Mouse (Mus musculus): ENCODE data around the gene Akap2.
"Not testable (repeated sequence)": the region's sequence is repeated elsewhere in the genome, so short reads cannot be mapped to it uniquely, and the experiment has no call there.

Akap2 gene

DNA sequence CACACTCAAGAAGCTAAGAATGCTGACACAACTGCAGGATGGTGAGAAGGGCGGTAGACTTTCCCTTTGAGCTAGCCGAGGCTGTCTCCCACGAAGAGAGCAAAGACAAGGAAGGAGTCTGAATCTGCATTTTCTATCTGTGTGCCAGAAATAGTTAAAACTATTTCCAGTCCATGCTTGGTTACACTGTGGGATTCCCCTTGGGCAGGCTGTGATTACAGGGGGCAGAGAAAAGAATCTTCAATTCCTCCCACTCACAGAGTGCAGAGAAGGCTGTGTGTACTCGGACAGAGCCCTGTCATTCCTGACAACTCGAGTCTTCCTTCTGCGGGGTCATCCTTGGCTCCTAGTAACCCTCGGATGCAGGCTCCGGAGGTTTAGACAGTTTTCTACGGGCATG is 149.5 kb downstream of the Akap2 start:
- no peak for DNase-seq (ENCODE audit: low spot score)

DNA sequence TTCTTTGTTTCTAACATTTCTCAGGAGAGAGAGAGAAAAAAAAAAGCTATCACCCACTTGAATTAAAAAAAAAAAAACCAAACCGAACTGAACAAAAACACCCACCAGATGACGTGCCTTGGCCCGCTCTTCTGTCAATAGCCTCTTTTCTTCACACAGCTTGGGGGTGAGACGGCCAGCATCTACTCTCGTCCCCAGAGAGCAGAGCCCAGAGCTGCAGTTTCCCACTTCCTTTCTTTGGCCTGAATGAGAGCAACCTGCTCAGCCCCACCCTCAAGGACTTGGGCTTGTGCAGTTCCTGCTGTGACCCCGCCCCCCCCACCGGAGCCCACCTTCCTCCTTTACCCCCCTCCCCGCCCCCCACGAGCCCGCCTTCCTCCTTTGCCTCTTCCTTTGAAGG is 150.0 kb downstream of the Akap2 start:
- no peak for DNase-seq (ENCODE audit: low spot score)

DNA sequence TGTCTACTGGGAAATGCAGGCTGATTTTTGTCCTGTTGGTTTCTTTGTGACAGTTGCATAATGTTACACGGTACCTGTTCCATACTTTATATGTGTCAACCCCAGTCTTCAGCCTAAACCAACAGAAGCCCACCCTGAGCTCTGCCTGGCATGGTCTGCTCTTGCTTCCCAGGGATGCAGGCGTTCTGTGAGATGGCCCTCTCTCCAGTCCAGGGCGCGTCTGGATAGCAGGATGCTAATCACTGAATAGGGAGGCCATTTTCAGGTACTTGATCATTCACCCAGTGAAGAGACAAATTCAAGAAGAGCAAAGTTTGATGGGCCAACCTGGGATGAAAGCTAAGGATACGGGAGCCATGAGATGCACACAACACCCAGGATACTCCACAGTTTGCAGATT is 161.7 kb downstream of the Akap2 start:
- no peak for DNase-seq (ENCODE audit: low spot score)

DNA sequence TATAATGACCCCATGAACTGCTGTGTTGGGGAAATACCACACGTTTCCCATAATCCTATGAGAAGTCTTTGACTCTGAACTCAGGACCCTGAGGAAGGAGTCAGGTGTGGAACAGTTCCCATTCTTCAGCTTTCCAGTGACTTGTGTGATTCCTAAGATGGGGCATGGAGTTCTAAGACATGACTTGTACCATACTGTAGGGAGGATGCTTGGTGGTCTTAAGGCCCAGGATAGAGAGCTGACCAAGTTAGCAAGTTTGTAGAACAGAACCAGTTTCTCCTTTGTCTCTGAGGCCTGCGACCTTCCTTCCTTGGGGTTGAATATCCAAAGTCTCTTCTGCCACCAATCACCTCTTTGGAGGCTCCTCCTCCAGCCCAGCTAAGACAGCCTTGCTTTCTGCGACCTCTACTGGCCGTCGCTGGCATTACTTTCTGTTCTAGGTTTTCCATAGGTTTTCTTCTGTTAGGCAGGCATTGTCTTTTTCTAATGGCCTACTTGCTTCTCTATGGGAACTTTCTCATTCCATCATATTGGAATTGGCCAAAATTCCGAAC is 162.4 kb downstream of the Akap2 start:
- DNase-seq (ENCODE audit: low spot score) = peak; percentile 86

DNA sequence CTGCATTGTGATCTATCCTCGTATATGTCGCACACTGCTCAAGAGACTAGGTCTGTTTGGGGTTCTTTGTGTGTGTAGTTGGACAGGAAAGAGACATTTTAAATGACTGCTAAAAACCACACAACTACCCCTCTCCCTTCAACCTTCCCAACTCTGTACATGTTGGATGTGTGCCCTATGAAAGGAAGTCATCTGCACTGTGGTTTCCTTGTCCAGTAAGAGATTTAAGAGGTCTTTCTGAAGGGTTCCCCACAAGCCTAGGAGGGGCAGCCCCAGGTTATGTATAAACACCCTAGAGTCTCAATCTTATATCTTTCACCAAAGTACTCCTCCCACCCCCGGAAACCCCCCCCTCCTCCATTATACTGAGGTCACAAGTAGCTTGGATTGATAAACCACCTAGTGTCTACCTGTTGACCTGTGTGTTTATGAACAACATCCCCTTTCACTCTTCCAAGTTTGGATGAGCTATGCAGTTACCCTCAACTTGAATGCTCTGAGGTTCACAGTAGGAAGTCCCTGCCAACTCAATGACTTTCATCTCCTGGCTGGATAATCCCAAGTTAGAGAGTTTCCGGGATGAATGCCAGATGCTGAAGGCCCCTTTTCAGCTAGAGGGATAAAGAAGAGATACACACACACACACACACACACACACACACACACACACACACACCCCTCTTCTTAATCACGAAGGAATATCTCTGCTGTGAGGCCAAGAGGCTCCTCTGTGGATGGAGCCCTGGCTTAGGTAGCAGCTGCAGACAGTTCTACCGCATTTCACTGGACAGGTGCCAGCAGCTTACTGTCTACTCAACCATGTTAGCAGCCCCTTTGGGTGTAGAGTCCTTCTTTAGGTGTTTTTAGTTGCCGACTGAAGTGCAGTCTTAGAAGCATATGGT is 166.3 kb downstream of the Akap2 start:
- DNase-seq (ENCODE audit: low spot score) = no peak

DNA sequence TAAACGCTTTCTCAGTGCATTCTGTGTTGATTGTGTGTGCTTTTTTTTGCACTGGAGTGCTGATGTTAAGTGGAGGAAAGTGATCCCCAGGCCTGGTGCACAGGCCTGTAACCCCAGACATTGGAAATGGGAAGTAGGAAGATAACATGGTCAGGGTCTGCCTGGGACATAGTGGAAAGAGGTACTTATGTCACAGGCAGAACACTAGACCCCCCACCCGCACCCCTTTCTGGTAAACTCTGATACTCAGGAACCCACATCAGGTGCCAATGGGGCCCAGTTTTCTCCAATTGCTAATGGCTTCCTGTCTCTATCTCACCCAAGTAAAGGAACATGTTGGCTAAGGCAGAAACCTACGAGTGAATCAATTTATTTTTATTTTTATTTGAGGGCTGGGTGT is 167.1 kb downstream of the Akap2 start:
- DNase-seq (ENCODE audit: low spot score) = no peak

- no peak for DNase-seq (ENCODE audit: low spot score)
These were observed 167.7 kb downstream of the Akap2 start for GRCm38 (mm10) chr4:57885186-57885585.

- DNase-seq (ENCODE audit: low spot score) = no peak
These were observed 168.8 kb downstream of the Akap2 start for GRCm38 (mm10) chr4:57886066-57886887.

GRCm38 (mm10) chr4:57886888-57887230 is 169.4 kb downstream of the Akap2 start:
- DNase-seq (ENCODE audit: low spot score) = no peak

- no peak for DNase-seq (ENCODE audit: low spot score)
These were observed 170.8 kb downstream of the Akap2 start for GRCm38 (mm10) chr4:57888246-57888645.

DNA sequence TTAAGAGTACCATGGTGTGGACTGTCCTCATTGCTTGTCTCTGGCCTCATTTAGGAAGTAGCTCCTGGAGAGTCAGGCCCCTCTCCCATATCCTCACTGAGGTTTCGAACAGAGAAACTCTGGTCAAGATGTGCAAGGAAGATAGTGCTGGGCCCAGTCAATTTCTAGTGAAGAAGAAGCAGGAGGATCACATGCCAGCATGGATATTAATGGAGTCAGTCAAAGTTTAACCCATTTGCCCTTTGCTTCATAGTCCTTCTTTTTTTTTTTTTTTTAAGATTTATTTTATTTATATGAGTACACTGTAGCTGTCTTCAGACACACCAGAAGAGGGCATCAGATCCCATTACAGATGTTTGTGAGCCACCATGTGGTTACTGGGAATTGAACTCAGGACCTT is 171.5 kb downstream of the Akap2 start:
- not testable (repeated sequence) for DNase-seq (ENCODE audit: low spot score)

DNA sequence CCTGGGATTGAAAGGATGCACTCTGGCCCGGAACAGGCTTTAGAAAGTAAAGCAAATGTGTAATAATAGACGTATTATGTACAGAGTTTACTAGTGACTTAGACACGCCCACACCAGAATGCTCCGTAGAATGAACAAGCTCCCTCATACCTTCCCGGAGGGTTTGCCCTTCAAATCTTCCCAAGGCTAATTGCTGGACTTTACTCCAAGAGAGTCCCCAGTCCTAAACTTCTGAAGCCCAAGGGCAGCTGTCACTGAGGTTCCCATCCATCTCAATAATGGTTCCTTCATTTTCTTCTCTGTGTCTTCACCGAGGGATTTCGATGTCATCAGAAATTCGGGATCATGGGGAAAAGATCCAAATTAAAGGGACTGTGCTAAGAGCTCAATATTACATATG is 172.3 kb downstream of the Akap2 start:
- no peak for DNase-seq (ENCODE audit: low spot score)

- no peak for DNase-seq (ENCODE audit: low spot score)
These were observed 174.6 kb downstream of the Akap2 start for GRCm38 (mm10) chr4:57892001-57892586.

- DNase-seq (ENCODE audit: low spot score) = no peak
These were observed 177.7 kb downstream of the Akap2 start for GRCm38 (mm10) chr4:57895140-57895539.

- DNase-seq (ENCODE audit: low spot score) = no peak
These were observed 178.4 kb downstream of the Akap2 start for GRCm38 (mm10) chr4:57895902-57896301.

DNA sequence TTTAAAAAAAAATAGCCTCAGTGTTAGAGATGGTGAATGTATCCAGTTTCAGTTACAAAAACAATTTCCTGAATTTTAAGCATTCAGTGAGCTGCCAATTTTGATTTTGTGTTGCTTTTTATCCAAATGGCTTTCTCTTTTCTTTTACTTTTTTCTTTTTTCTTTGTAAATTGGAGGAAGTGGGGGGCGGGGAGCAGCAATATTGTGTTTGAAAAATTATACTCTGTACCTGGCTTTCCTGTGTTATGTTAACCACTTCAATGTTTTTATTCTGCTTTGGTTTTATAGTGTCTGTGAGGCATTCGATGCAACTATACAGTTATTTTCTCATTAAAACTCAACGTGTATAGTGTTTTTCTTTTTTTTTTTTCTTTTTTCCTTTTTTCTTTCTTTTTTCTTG is 179.2 kb downstream of the Akap2 start:
- no peak for DNase-seq (ENCODE audit: low spot score)

DNA sequence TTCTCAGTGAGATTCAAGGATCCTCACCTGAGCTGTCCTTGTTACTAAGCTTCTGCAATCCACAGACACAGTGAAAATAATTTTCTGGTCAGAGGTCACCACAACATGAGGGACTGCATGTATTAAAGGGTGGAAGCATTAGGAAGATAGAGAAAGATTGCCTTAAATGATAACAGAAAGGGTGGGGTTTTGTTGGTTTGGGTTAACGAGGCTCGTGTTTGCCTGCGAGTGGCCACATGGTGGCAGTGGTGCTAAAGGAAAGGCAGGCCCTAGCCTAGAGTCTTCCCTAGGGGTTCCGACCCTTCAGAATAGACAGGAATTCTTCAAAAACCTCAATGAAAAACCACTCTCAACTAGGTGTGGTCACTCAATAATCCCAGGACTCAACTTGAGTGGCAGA is 183.8 kb downstream of the Akap2 start:
- peak; percentile 35 for DNase-seq (ENCODE audit: low spot score)

DNA sequence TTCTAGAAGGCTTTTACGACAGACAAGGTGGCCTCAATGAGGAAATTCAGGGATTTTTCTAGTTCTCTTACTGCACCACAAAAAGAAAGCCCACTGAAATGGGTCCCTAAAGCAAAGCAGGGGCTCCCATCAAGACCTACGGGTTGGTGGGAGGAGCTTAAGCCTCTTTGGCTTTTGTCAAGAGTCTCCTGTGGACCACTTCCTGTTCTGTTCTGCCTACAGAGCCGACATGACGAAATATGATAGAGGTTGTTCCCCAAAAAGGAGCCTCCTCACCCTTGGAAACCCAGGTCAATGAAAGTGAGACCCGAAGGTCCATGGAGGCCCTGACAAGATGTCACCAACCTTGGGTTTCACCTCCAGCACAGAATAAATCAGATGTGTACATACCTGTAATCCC is 185.2 kb downstream of the Akap2 start:
- DNase-seq (ENCODE audit: low spot score) = no peak

GRCm38 (mm10) chr4:57904211-57904610 is 186.8 kb downstream of the Akap2 start:
- DNase-seq (ENCODE audit: low spot score) = peak; percentile 57

DNA sequence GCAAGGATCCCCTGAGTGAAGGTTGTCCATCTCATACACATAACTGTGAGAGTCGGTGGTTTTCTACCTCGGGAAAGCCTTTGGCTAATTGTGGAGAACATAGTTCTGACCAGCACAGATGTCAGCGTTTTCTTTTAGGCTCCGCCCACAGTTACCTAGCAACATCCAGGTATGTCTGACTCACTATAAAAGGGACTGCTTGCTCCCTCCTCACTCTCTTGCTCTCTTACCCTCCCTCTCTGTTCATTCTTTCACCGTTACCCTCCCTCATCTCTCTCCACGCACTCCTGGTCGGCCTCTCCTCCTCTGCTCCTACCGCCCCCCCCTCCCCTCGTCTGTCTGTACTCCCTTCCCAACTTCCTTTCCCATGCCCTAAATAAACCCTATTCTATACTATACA is 187.2 kb downstream of the Akap2 start:
- DNase-seq (ENCODE audit: low spot score) = no peak

DNA sequence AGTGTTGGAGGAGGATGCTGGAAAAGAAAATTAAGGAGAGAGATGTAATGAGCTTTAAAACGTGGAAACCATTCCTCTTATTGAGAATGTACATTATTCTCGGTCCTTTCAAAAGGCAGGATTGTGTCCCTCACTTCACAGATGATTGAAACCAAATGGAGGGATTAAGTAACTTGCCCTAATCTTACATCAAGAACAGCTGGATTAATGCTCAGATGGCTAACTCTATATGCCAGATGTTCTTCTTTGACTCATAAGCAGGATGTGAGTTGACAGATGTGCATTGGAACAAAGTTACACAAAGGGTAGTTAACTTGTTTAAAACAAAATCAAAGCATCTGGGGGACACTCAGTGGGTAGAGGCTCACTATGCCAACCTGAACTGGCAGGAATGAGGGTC is 189.3 kb downstream of the Akap2 start:
- DNase-seq (ENCODE audit: low spot score) = no peak

- DNase-seq (ENCODE audit: low spot score) = no peak
These were observed 191.4 kb downstream of the Akap2 start for GRCm38 (mm10) chr4:57908860-57909259.

- no peak for DNase-seq (ENCODE audit: low spot score)
These were observed 195.6 kb downstream of the Akap2 start for GRCm38 (mm10) chr4:57913021-57913420.

All from layer of hippocampus, adult 11-12 months (tissue).